Mouse (Mus musculus) bone marrow, adult 2 months (tissue): ENCODE results near the gene Dcaf4.

Experiments used
- CTCF ChIP-seq: fragments of 200-500 bp; IDR thresholded peaks from 2 replicates; pipeline ENCODE4 v1.5.1; 2011; ENCODE audit warnings: low read length, control low read depth; ENCODE audit not compliant: control insufficient read depth, insufficient read depth
- POLR2A ChIP-seq: fragments of 200-500 bp; IDR thresholded peaks from 2 replicates; pipeline ENCODE4 v1.6.1; 2011; ENCODE audit warnings: low read depth, mild to moderate bottlenecking, control low read depth, low read length, borderline replicate concordance; ENCODE audit not compliant: control insufficient read depth

DNA sequence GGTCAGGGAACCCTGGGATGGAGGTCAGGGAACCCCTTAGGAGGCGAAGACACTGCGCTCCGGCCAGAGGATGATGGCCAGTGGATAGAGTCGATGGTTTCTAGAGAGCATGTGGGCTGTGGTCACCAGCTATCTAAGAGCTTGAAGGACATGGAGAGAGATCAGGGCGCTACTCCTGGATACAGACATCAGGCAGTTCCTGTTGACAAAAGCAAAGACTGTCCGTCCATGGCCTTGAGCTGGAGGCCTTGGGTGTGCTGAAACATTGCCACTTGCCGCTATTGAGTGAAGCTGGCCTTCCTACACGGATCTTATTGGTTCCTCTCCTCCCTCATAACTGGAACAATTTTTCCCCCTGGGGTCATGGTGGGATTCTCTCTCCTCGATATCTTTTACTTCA is 26.1 kb upstream of the Dcaf4 start:
- TF ChIP-seq CTCF: no peak
- TF ChIP-seq POLR2A: no peak
